Mouse (Mus musculus) adrenal gland, adult 18-20 months (tissue): ENCODE results near the gene Foxn3. TPM values are rescaled to one million over a fixed set of nuclear protein-coding genes. Genes with fewer than 3 reads are reported as not detected.

Experiments
- DNase-seq, 2 experiments: peaks; one replicate each; pipeline ENCODE4 v3.0.0; 2021 to 2022; ENCODE audit warnings: low spot score in 2 of 2
- total RNA-seq, 2 experiments: library from RNA; stranded (reverse); gene quantifications; 1 replicate in 1 of 2; 2 replicates in 1 of 2; pipeline ENCODE4 v1.2.3; 2021

The Foxn3 gene
- total RNA-seq, 2 experiments from 2014 or later: 41.4 to 49.2 TPM

DNA sequence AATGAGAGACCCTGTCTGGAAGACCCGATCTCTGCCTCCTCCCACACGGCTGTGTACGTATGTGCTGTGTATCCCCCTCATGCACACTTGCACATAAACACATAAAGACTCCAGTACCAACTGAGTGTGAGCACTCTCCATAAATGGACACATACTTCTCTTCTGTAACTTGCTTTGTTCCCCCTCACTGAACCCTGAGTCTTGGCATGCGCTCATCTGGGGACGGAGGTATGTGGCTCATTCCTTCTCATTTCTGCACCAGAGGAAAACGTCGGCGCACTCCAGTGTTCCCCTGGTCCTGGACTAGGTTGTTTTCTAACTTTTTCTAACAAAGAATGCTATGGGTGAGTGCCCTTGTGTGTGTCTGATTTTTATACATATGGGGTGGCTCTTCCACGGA is 325.9 kb downstream of the Foxn3 start:
- DNase-seq: no peak

DNA sequence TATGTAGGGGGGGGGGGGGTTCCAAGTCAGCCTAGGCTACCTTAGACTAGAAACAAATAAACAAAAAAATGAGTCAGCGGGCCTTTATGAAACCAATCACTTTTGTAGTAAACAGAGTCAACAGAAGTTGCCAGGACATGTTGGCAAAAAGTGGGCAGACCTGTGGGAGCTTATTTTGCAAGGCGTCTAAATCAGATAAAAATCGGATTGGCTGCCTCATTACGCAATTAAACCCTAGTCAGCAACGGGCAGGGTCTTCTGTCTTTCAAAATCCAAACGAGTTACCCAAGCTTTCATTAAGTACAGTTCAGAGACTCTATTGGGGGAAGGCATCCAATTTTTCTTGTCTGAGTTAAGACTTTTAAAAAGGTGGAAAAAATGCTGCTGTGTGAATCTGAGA is 329.0 kb downstream of the Foxn3 start:
- no peak for DNase-seq

DNA sequence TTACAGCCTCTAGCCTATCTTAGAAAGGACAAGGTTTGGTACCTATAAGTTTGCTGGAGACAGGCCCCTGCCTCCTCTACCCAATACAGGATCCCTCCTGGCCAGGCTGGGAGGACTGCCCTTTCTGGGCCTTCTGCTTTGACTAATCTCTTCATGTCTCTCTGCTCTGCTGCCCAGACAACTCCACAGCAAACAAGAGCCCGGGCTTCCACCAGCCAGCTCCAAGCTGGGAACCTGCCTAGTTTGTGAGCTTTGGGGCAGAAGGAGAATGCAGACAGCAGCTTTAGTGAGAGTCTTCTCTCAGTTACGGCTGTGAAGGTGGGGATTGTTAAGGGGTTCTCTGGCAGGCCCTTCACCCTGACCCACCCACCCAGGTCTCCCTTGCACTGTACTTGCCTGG is 330.0 kb downstream of the Foxn3 start:
- DNase-seq: no peak

DNA sequence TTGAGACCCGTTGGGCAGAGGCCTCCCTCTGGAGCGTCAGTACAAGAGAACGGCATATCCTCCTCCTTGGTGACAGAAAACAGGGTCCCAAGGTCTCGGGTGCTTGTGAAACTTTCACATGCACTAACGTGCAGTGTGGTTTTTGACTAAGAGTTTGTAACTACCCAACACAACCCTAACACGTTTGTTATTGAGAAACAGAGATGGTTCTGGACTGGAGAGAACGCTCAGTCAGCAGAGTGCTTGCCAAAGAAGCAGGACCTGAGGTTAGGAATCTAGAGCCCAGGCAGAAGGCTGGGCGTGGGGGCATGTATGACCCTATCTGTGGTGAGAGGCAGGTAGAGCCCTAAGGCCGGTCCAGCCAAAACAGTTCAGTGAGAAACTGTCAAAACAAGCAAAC is 330.9 kb downstream of the Foxn3 start:
- DNase-seq: no peak

DNA sequence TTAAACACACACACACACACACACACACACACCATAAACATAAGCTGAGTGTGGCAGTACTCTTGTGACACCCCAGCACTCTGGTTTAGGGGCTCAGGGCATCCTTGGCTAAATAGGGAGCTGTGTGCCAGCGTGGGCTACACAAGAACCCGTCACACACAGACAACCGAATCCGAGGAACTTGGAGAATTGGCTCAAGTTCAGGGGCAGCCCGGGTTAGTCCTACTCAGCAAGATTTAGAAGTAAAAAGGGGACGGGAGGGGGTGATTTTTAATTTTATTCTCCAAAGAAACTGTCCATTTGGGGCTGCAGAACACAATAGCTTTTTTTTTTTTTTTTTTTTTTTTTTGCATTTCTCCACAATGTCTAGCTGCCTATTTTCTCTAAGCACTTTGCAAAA is 332.1 kb downstream of the Foxn3 start:
- DNase-seq: no peak

DNA sequence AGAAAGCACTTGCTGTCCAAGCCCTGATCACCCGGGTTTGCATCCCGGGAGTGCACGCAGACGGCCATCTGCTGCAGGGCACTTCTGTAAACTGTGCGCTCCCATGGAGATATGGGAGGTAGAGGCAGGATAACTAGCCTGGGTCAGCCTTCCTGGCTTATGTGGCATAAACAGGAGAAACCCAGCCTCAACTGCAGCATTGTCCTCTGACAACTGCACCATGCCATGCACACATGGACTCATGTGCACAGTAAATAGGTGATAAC is 332.7 kb downstream of the Foxn3 start:
- DNase-seq: no peak

DNA sequence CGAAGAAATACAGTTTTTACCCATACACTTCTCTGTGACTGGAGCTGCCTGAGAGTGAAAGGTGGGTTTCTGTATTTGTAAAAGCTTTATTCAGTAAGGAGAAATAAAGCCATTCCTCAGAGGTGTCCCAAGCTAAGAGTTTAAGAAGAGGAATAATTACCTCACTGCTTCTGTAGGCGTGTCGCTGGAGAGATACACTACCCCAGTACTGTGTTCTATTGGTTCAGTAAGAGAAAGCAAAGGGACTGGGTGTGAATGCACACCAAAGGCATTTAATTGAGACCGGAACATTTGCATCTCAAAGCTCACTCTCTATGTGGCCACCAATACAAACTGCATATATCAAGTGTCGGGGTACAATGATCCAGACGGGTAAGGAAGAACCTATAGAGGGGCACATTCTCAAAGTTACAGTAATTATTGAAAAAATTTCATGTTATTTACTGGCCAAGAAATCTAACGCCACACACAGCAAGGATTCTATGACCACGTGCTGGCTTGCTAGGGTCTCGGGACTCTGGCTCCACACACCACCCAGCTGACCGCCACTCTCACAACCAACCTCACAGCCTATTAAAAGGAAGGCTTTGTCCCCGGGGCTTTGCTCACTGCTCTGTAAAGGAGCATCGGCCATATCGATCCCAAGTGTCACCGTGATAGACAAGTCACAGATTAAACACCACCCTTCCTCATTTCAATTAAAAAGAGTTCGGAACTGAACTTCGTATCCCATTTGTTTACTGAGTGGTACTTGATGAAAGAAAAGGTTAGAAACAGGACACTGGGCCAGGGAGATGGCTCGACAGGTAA is 333.2 kb downstream of the Foxn3 start:
- no peak for DNase-seq

DNA sequence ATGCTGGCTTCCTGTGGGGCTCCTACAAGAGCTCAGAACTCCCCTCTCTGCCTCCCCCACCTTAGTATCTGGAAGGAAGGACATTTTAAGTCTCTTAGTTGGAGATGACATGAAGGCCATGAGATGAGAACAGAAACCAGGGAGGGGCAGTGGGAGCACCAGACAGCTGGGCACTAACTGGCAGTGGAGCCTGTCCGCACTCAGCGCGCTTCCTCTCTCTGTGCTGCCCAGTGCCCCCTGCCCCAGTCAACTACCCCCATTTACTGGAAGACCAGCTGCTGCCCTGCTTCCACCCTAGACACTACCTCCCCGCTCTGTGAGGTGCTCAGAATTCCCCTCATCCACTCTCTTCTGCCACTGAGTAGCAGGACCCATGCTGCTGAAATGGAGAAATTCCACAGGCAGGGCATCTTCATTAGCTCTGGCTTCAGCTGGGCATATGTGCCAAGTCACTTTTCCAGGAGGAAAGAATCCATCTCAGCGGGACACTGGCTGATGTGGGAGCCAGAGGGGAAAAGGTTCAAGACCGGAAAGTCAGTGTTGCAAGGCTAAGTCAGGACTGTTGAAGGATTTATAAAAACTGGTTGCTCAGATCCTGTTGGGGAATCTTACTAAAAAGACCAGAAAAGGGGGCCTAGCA is 335.9 kb downstream of the Foxn3 start:
- no peak for DNase-seq

DNA sequence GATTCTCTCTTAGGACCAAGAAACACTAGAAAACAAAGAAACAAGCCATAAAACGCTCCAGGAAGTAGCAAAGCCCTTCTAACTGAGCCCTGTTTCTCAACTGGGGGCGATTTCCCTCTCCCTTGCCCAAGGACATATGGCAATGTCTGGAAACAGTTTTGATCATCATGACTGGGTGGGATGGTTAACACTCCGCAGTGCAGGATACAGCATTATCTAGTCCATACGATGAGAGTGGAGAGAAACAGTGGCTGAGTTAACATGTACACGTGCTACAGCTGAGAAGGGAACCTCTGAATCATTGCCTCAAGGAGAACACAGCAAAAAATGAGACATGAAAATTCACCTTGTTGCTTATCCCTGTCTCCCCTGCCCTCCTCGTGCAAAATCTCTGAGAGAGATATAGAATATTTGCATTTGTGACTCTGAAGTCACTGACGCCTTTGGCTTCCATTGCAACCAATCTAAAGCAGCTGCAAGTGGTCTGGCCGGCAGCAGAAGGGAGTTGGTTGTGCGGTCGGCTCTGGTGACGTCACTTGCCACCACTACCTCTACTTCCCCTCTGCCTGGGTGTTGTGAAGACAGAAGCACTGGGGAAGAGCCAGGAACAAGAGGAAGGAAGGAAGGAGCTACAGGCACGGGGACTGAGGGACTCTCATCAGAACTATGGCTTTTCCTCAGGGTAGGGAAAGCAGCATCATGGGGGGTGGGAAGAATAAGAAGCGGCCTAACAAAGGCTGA is 338.3 kb downstream of the Foxn3 start:
- no peak for DNase-seq

DNA sequence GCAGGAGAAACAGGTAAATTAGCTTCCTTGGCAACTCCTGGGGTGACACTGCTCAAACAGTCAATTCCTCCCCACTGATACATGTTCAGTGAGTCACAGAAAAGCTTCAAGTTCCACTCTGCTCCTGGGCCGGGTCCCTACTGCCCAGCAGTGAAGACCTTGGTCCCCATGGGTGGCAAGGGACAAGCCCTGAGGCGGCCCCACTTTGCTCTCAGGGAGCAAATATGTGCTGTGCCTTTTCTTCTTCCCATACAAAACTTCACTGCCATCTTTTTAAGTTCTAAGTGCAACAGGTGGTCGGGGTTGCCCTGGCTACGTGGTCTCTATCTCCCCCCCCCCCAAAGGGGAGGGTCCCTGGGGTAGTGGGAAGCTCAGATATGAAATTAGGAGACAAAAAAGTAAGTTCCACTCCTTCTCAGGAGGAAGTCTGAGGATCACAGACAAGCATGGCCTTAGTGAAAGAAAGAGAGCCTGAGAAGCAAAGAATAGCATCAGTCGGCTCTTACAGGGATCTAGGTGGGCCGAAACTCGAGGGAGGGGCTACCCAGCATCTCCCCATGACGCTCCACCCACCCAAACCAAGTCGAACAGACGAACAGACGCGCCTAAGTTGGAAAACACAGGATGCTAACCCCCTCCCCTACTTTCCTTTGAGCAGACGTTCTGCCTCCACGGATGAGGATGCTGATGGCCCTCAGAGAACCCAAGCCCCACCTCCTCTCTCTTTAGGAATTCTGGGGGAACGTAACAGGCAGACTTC is 342.1 kb downstream of the Foxn3 start:
- no peak for DNase-seq

DNA sequence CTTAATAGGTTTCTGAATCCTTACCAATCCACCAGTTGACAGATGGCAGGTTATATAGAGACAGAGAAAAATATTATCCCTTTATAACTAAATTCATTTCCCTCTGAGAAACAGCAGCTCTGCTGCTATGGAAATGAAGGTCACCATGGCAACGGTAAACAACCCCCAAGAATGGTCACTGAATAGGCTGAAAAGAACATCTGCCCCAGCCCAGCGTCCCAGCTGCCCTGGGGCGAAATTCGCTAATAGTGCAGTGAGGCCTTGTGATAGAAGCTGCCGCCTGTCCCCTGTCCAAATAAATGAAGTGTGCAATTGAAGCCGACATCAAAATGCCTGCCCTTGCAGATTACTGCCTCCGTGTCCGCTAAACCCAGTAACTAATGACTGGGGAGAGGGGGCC is 343.0 kb downstream of the Foxn3 start:
- DNase-seq: no peak

DNA sequence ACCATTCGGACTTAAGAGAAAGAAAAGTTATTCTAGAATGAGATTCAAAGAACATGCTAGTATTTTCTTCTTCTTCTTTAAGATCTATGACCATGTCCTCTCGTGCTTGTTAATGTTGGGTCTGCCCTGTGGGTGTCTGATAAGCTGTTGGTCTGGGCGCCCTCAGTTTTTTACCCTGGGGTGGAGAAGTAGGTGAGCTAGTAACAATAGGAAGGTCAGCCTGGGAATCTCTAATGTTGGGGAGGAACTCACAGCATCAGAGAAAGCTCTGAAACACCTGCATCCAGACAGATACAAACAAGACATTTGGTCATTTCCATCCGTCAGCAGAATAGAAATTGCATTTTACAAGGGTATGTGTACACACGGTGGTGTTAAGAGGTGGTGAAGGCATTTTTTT is 343.6 kb downstream of the Foxn3 start:
- no peak for DNase-seq

DNA sequence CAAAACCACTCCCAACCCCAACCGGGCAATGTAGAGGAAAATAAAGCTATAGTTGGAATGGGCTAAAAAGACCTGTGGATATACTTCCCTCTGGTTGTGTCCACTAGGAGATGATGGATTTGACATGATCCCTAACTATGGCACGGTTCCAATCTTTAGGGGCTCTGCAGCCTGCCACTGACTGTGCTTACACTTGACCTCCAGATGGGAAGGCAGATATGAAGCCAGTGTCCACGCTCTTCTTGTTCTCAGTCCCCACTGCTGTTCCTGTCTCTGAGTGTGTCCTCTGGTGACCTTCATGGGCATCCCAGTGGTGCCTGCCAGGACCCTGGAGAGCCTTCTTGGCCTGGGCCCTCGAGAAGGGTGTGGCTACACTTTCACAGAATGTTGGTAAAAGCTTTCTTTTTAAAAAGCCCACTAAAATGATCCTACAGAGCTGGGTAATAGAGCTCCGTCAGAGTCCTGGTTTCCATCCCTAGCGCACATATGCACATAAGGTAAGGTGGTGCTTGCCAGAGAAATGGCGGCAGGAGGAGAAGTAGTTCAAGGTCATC is 346.2 kb downstream of the Foxn3 start:
- DNase-seq: no peak

DNA sequence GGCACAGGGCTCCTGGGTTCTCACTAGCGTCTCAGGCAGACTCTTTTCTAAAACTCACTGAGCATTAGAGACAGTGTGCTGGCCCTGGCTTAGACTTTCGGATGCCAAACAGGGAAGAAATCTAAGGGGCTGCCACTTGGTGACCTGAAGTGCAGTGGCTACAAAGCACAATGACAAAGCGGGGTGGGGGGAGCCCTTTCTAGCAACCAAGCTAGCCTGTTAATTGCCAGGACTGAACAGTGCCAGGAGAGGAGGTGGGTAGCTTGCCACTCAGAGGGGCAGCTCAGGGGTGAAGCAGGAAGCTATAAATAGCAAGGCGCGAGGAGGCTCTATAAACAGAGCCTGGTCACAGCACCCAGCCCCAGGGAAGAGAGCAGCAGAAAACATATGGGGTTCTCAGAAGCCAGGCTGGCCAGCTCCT is 347.0 kb downstream of the Foxn3 start:
- DNase-seq: no peak

DNA sequence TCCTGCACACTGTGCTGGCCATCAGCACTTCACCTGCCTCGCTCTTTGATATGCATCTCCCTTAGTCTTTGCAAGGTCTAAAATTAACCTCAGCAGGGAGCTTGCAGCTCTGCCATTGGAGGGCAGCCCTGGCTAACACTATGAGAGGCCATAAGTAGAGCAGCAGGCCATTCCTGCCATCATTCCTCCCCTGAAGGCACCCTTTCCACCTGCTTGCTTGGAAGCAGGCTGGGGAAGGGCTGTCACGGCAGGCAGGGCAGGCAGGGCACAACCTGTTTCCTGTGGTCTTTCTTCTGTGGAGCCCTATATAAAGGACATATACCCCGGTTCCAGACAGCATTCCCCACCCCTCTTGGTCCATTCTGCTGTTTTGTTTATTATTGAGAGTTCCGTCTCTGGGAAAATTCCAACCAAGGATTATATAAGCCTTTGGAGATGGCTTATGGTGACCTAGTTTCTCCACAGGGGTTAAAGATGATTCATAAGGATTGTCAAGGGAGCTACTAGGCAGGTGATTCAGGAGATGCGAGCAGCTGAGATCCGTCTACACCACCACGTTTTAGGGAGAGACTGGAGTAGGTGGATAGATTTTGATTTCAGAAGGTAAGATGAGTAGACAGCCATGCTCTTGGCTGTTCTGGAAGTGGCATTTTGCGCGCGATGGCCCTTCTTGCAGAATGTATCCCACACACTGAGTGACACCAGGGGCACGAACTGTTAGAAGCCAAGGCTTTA is 347.7 kb downstream of the Foxn3 start:
- no peak for DNase-seq

DNA sequence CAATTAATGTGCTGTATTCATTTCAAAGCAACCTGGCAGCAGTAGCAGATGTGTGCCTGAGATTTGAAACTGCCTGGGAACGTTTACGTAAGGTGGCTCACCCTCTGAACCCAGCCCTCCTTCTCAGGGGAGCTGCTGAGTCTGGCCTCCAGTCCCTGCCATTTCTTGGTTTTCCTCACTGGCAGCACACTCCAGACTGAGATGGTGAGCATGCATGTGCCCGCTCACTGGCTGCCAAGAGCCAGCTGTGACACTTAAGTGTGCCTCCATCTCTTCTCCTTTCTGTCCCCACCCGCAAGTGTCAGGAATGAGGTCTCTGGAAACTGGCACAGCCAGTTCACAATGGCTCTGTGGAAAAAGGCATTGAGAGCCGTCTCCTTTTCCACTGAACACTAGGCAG is 349.3 kb downstream of the Foxn3 start:
- no peak for DNase-seq

DNA sequence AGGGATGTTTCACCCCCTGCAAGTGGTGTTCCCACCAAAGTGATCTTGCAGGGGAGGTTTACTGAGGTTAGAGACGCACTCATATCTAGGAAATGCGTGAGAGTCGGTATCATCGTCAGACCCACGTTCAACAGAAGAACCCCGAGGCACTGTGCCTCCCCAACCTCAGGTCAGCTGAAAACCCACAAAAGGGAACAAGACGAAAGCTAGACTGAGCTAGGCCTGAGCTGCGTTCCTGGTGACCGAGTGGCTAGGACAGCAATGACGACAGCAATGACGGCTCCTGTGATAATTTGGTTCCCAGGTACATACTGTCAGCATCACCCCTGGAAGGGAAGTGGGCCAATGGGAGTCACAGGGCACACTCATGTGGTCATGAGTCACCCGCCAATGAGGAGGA is 350.2 kb downstream of the Foxn3 start:
- no peak for DNase-seq

DNA sequence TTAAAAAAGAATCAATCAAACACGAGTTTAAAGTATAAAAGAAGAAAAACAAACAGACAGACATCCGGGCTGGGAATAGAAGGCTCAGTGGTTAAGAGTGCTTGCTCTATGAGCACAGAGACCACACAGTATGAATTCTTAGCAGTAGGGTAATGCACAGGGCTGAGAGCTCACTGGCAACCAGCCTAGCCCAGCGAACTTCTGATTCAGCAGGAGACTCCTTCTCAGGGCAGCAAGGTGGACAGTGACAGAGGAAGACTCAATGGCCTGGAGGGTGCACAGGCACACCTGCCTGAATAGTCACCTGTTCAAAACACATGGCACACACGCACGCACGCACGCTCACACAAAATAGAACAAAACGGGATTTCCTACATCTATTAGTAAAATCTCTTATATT is 353.6 kb downstream of the Foxn3 start:
- no peak for DNase-seq

DNA sequence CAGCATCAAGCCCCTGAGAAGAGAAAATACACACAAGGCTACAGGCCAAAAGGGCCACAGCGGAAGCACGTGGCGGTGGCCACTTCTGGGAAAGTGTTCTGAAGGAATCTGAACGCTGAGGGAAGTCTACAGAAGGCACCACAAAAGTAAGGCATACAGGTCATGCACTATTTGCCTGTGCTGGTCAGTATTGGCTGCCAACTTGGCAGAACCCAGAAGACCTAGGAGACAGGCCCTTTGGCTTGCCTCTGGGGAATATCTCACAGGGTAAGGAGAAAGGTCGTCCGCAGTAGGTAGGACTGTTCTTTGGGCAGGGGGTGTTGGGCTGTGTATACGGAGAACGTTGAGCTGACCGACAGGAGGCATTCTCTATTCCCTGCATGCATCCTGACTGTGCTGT is 355.1 kb downstream of the Foxn3 start:
- no peak for DNase-seq

DNA sequence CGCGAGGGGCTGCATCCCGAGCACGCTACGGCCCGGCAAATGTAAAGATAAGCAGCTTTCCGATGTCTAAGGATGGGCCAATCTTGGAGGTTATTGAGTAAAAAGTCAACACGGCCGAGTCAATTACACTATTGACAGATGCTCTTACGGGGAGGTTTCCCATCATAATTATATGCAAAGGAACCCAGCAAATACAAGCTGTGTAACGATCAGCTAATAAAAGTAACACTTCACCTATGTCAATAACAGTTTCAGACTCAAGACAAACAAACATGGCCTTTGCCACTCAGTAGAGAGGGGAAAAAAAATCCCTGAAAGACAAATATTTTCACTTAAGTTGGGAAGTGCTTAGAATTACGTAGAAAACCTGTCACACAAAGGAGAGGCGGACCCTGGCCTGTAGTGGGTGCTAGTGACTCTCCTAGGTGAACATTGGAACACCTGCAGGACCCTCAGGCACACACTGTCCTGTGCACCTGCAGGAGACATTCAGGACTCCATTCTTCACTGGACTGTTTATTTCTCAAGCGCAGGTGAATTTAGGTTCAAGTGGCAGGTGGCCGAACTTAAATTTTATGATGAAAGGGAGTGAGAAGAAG is 356.3 kb downstream of the Foxn3 start:
- DNase-seq: no peak
